Mouse (Mus musculus) left cerebral cortex, postnatal 4 days (tissue): ENCODE results near the gene Pald1. TPM values are rescaled to one million over a fixed set of nuclear protein-coding genes. Genes with fewer than 3 reads are reported as not detected.

Experiments
- DNase-seq: peaks from one replicate; pipeline ENCODE4 v3.0.0-alpha.2; 2022
- intact Hi-C: fragments of 180-260 bp; cut with DNase I; formaldehyde crosslinking; loops from one replicate; pipeline ENCODE4 v1.15.1; 2025
- total RNA-seq, 2 experiments: library from RNA; stranded (reverse); gene quantifications; 2 replicates each; pipeline ENCODE4 v1.2.3; 2021

Gene Pald1
- total RNA-seq, 2 experiments from 2014 or later, result 22.8 to 25.8 TPM

GRCm38 (mm10) chr10:61337665-61338064 is 45.7 kb downstream of the Pald1 start:
- intact Hi-C loops, result loop anchor here (2.0 kb wide), 1 partner anchor 139 kb away; no protein-coding TSS in a partner anchor

DNA sequence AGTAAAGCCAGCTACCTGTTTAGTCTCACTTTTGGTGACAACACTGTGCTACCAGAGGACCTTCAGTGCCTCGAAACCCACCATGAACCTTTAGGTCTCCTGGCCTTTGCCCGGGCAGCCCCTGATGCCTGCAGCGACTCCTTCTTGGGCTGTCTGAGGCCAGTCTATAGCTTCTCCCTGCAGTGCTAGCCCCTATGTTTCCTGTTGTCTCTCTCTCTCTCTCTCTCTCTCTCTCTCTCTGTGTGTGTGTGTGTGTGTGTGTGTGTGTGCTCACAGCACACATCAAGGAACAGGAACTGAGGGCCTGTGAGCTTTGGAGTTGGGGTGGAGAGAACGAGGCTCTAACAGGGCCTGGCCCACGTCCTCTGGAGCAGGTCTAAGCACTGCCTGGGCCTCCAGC is 46.7 kb downstream of the Pald1 start:
- no peak for DNase-seq
- intact Hi-C loops, result loop anchor here (2.0 kb wide), 1 partner anchor 138 kb away; no protein-coding TSS in a partner anchor

More at GRCm38 (mm10) chr10:61337665-61338064, 45.7 kb downstream of the Pald1 start:
- no peak for DNase-seq

DNA sequence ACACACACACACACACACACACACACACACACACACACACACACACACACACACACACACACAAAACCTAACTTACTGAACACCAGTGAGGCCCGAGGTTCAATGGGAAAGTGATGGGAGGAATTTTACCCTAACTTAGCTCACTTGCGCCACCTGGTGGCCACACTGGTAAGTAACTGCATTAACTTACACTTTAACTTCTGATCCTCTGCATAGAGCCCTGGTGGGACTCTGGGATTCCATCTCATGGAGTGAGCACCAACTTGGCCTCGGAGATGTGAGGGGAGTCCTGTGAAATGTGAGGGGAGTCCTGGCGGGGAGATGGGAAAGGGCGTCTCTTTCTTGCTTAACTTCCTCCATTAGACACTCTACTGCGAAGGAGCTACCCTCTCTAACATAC is 47.2 kb downstream of the Pald1 start:
- peak; percentile 90 for DNase-seq
- intact Hi-C loops, result loop anchor here (2.0 kb wide), 1 partner anchor 137 kb away; no protein-coding TSS in a partner anchor

- intact Hi-C loops, result no loop called here
- no peak for DNase-seq
These were observed 48.8 kb downstream of the Pald1 start for GRCm38 (mm10) chr10:61334545-61334944.

GRCm38 (mm10) chr10:61331046-61331445 is 52.3 kb downstream of the Pald1 start:
- intact Hi-C loops, result no loop called here
- DNase-seq, result peak; percentile 94

GRCm38 (mm10) chr10:61328927-61329326 is 54.4 kb downstream of the Pald1 start:
- no peak for DNase-seq
- intact Hi-C loops, result no loop called here

GRCm38 (mm10) chr10:61327545-61327944 is 55.8 kb downstream of the Pald1 start:
- DNase-seq, result no peak
- intact Hi-C loops, result no loop called here

GRCm38 (mm10) chr10:61325782-61326328 is 57.5 kb downstream of the Pald1 start:
- no peak for DNase-seq
- intact Hi-C loops, result no loop called here

DNA sequence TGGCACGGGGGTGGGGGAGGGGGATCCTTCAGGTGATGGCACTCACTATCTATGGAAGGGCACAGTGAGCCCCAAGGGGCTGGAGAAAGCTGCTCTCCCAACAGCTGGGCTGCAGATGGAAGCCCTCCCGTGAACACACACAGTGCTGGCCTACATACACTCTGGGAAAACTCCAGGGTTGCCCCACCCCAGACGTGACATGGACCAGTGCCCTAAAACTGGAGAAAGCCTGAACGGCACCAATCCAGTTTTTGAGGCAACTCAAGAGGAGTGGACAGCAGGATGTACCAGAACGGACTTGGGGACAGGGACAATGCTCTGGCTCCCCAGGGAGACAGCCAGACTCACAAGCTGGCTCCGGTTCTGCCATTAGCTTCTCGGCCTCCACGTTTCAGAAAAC is 58.6 kb downstream of the Pald1 start:
- no peak for DNase-seq
- intact Hi-C loops, result no loop called here

DNA sequence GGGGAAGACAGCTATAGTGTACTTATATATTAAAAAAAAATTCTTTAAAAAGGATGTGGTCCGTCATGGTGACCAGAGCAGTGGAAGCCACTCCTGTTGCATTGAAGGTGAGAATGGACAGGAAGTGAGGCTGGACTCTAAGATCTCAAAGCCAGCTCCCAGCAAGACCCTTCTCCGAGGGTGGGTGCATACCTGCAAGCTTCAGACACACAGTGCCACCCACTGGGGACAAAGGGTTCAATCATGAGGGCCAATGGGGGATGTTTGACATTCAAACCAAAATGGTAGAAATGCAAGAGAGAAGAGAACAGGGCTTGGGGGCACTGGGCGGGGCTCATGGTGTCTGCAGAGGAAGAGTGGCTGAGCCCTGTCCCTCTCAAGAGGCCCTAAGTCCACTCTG is 64.8 kb downstream of the Pald1 start:
- DNase-seq, result no peak
- intact Hi-C loops, result no loop called here

DNA sequence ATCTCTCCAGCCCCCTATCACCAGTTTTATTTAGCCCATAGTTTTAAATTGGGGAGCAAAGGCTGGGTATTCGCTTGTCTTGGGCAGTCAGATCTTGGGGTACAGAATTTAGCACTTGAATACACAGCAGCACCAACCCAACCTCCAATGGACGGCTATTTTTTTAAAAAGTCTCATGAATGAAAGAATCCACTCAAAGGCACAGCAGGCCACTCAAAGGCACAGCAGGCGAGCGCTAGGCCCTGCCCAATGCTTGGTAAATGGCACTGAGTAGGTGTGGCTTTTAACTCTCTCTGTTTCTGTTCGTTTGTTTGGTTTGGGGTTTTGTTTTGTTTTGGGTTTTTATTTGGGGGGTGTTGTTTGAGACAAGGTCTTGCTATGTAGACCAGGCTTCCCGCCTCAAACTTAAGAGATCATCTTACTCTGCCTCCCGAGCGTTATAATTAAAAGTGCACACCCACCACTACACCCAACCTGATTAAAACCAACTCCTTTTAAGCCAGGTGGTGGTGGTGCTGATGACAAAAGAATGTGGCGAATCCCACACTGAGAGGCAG is 67.9 kb downstream of the Pald1 start:
- intact Hi-C loops, result no loop called here
- no peak for DNase-seq

DNA sequence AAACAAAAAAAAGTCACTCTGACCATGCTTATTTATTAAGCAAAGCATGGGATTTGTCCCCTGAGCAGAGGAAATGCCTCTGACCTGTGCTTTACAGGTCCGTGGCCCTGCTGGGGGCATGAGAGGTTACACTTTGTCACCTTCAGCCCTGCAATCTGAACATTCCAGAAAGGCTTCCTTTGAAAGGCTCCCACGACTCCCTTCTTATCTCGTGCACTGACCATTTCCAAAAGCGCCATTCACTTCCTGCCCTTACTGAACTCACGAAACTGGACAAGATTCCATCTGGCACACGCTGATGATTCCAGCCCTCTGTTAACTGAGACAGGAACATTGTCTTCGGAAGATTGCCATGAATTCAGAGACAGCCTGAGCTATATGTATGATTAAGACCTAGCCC is 69.6 kb downstream of the Pald1 start:
- no peak for DNase-seq

GRCm38 (mm10) chr10:61312754-61313153 is 70.6 kb downstream of the Pald1 start:
- no peak for DNase-seq
- intact Hi-C loops, result no loop called here

More for the DNA sequence above, 69.6 kb downstream of the Pald1 start:
- intact Hi-C loops, result no loop called here

DNA sequence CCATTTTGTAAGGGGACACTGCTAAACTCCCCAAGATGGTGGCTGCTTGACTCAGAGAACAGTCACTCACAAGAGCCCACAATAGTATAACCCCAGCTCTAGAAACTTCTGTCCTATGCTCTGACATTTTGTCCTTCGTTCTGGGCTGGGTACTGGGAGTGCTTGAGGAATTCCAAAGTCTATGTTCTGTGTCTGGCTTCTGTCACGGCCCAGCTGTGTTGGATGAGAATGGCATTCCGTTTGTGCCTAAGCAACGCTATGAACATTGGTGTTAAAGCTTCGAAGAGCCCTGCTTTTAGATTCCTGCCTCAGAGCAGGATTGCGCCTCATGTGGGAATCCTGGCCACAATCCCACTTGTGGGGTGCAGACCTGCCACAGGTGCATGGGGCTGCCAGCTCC is 71.2 kb downstream of the Pald1 start:
- DNase-seq, result no peak
- intact Hi-C loops, result no loop called here

DNA sequence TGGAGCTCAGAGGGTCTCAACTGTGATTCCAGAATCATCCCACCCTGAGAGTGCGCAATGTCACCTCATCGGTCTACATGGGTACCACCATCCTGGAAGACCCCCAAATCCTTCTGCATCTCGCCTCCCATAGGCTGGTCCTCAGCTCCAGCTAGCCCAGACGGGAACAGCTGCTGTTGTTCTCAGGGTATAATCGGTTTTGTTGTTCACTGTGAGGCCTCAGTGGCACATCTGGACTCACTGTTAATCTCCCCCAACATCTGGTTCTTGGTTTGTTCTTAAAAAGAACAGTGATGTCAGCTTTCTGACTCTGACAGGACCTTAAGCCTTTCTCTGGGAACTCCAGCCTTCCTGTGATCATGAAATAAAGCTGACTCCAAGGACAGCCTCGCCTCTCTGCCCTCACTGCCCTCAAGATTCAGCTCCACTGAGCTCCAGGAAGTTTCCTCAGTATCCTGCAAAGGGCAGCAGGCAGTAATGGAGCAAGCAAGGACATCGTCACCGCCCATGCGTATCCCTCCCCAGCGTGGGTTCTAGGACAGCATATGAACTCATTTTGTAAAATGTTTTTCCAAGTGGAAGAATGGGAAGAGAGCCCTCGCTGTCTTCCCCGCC is 74.5 kb downstream of the Pald1 start:
- no peak for DNase-seq
- intact Hi-C loops, result no loop called here

GRCm38 (mm10) chr10:61305928-61306590 is 77.3 kb downstream of the Pald1 start:
- DNase-seq, result no peak

GRCm38 (mm10) chr10:61304046-61304445 is 79.3 kb downstream of the Pald1 start:
- DNase-seq, result peak; percentile 59
- intact Hi-C loops, result no loop called here

More at GRCm38 (mm10) chr10:61305928-61306590, 77.3 kb downstream of the Pald1 start:
- intact Hi-C loops, result no loop called here

GRCm38 (mm10) chr10:61300996-61301395 is 82.3 kb downstream of the Pald1 start:
- intact Hi-C loops, result no loop called here
- no peak for DNase-seq

DNA sequence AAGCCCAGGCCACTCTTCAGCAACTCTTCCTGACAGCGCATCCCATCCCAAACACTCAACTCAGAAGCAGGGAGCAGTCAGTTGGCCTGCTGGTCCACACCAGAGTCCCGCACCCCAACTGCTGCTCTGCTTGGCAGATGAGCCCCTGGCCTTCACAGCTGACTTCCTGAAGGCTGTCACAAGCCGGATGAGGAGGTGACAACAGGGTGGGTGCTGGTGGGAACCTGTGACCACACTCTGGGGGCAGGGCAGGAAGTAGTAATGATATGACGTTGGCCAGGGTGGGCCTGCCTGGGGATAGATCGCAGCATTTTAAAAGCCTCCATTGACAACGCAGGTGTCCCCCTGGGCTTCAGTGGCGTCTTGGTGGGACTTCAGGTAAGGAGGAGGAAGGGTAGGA is 85.9 kb downstream of the Pald1 start, which contains the start of gene Prf1:
TSS of gene Prf1 (plus strand) at position 357 of the 400 bp plus-strand sequence.
- no peak for DNase-seq
- intact Hi-C loops, result no loop called here

GRCm38 (mm10) chr10:61296713-61297445 is 86.5 kb downstream of the Pald1 start:
- peak; percentile 56 for DNase-seq
- intact Hi-C loops, result no loop called here

GRCm38 (mm10) chr10:61294242-61294641 is 89.1 kb downstream of the Pald1 start:
- intact Hi-C loops, result no loop called here
- no peak for DNase-seq
